ENCODE assay signal across 16 mouse cellular contexts in genomic region chr4:55015517-55015916, GRCm38 (mm10).
"Had no signal": no experiment of that assay in that cellular context is flagged by ENCODE, and none has a peak within 500 bp of the region (broad histone marks: within the 10 kb centered on the region; RNA-seq: fewer than 3 reads in every experiment).

No protein-coding gene starts in this region.

- H3K27me3 ChIP-seq: midbrain, embryonic 12.5 days; neural tube, embryonic 13.5 days; neural tube, embryonic 15.5 days had no signal

- H3K9ac ChIP-seq: lung, embryonic 14.5 days; midbrain, embryonic 12.5 days; neural tube, embryonic 13.5 days; neural tube, embryonic 15.5 days had no signal

- ATAC-seq: midbrain, embryonic 16.5 days had no signal

- H3K4me1 ChIP-seq: midbrain, embryonic 10.5 days; midbrain, embryonic 12.5 days; neural tube, embryonic 13.5 days had no signal

- DNase-seq: lung, adult 18-20 months; lung, embryonic 14.5 days; lung, postnatal 10 days; lung, postnatal 4 days; midbrain, embryonic 14.5 days; right cerebral cortex, postnatal 14 days; spleen, adult 18-20 months; thymus, adult 18-20 months; thymus, postnatal 14 days; thymus, postnatal 36 days had no signal

- H3K4me3 ChIP-seq: midbrain, embryonic 10.5 days; midbrain, embryonic 12.5 days; myocyte; neural tube, embryonic 13.5 days; neural tube, embryonic 15.5 days had no signal

- H3K9me3 ChIP-seq: midbrain, embryonic 10.5 days; midbrain, embryonic 12.5 days; neural tube, embryonic 13.5 days; neural tube, embryonic 15.5 days had no signal

- H3K4me2 ChIP-seq: lung, embryonic 14.5 days; midbrain, embryonic 12.5 days; neural tube, embryonic 13.5 days; neural tube, embryonic 15.5 days had no signal

- H3K27ac ChIP-seq: midbrain, embryonic 10.5 days; midbrain, embryonic 12.5 days; neural tube, embryonic 13.5 days; neural tube, embryonic 15.5 days had no signal
